In genomic region chr14:32086226-32086625, GRCm38 (mm10) we compare ENCODE assay signal across 8 mouse cellular contexts. TPM values are rescaled to one million over a fixed set of nuclear protein-coding genes. Genes with fewer than 3 reads are reported as not detected.
DNase-seq lines count a peak whose midpoint lies in the region; ATAC-seq lines count a peak whose summit lies in the region.

No protein-coding gene starts in this region.

- WGBS in heart, embryonic 10.5 days = 18% methylated on average over 8 of the region's 8 CpGs
- WGBS in embryonic facial prominence, embryonic 13.5 days = 29% methylated on average over 8 of the region's 8 CpGs
- WGBS in limb, embryonic 10.5 days = 36% methylated on average over 8 of the region's 8 CpGs

- no peak for ATAC-seq in embryonic facial prominence, embryonic 13.5 days (ENCODE audit: insufficient number of reproducible peaks, insufficient read depth, low FRiP score, low TSS enrichment, low read depth)

- H3K27ac ChIP-seq in heart, embryonic 10.5 days = peak overlapping the region; percentile 93
- H3K27ac ChIP-seq in embryonic facial prominence, embryonic 13.5 days = peak overlapping the region; percentile 86
- peak overlapping the region; percentile 85 for H3K27ac ChIP-seq in limb, embryonic 10.5 days

- peak overlapping the region; percentile 71 for H3K4me3 ChIP-seq in heart, embryonic 10.5 days
- H3K4me3 ChIP-seq in embryonic facial prominence, embryonic 13.5 days = peak overlapping the region; percentile 68
- H3K4me3 ChIP-seq in limb, embryonic 10.5 days = peak overlapping the region; percentile 63

- H3K4me1 ChIP-seq in heart, embryonic 10.5 days = peaks cover 12% of the 10 kb centered on the region; the same call in 1 of the 2 replicates
- H3K4me1 ChIP-seq in embryonic facial prominence, embryonic 13.5 days = peaks cover 23% of the 10 kb centered on the region
- H3K4me1 ChIP-seq in limb, embryonic 10.5 days = peaks cover 36% of the 10 kb centered on the region

- no peaks in the 10 kb centered on the region for H3K27me3 ChIP-seq in heart, embryonic 10.5 days (ENCODE audit: insufficient read depth, poor library complexity, severe bottlenecking)
- H3K27me3 ChIP-seq in embryonic facial prominence, embryonic 13.5 days = no peaks in the 10 kb centered on the region
- no peaks in the 10 kb centered on the region for H3K27me3 ChIP-seq in limb, embryonic 10.5 days (ENCODE audit: low read depth, poor library complexity, severe bottlenecking)

- peak overlapping the region; percentile 72 for H3K4me2 ChIP-seq in embryonic facial prominence, embryonic 13.5 days

- DNase-seq in heart, embryonic 10.5 days (ENCODE audit: low spot score) = no peak
- DNase-seq in heart, postnatal 4 days = no peak
- DNase-seq in CD4-positive helper T cell, adult 2 months (ENCODE audit: low read depth, low spot score) = peak; percentile 24
- no peak for DNase-seq in limb, embryonic 10.5 days (ENCODE audit: low spot score)
- DNase-seq in skeletal muscle tissue, adult 2 months (ENCODE audit: low read depth, low spot score) = peak; percentile 25
- no peak for DNase-seq in gastrocnemius, postnatal 10 days
- no peak for DNase-seq in urinary bladder, adult 2 months (ENCODE audit: low spot score)

- peak overlapping the region; percentile 79 for H3K9ac ChIP-seq in embryonic facial prominence, embryonic 13.5 days

- H3K9me3 ChIP-seq in heart, embryonic 10.5 days = no peaks in the 10 kb centered on the region
- H3K9me3 ChIP-seq in embryonic facial prominence, embryonic 13.5 days = no peaks in the 10 kb centered on the region
- no peaks in the 10 kb centered on the region for H3K9me3 ChIP-seq in limb, embryonic 10.5 days (replicated peaks)

- H3K36me3 ChIP-seq in heart, embryonic 10.5 days = peaks cover 25% of the 10 kb centered on the region
- peaks cover 18% of the 10 kb centered on the region for H3K36me3 ChIP-seq in embryonic facial prominence, embryonic 13.5 days
- H3K36me3 ChIP-seq in limb, embryonic 10.5 days = peaks cover 23% of the 10 kb centered on the region

RNA-seq across cellular contexts. Expression of gene Dph3, which starts 0.7 kb away (rescaled TPM):
- 90.6 and 102 TPM in 2 replicates for polyA plus RNA-seq in heart, embryonic 10.5 days (2016; fragmentation: Nextera tagmentation; extraction: Ambion mirVana)
- 10 to 100 TPM; 81.4 to 84.0 TPM for total RNA-seq in heart, postnatal 4 days (2021)
- 77.9 and 80.1 TPM in 2 replicates for polyA plus RNA-seq in embryonic facial prominence, embryonic 13.5 days (2015; fragmentation: Nextera tagmentation; extraction: Ambion mirVana)
- 81.4 and 103 TPM in 2 replicates for polyA plus RNA-seq in limb, embryonic 10.5 days (2016; fragmentation: Nextera tagmentation; extraction: Ambion mirVana)
- total RNA-seq in gastrocnemius, postnatal 10 days (2021) = 10 to 100 TPM; 68.3 to 74.9 TPM
- polyA plus RNA-seq in urinary bladder, adult 2 months (2012; rRNA removed) = 35.7 and 48.1 TPM in 2 replicates

RNA-seq across cellular contexts. Expression of gene Oxnad1, which starts 1.1 kb away (rescaled TPM):
- polyA plus RNA-seq in heart, embryonic 10.5 days (2016; fragmentation: Nextera tagmentation; extraction: Ambion mirVana) = 26.5 and 36.6 TPM in 2 replicates
- 10 to 100 TPM; 39.7 to 44.3 TPM for total RNA-seq in heart, postnatal 4 days (2021)
- polyA plus RNA-seq in embryonic facial prominence, embryonic 13.5 days (2015; fragmentation: Nextera tagmentation; extraction: Ambion mirVana) = 20.4 and 23.0 TPM in 2 replicates
- 14.2 and 17.4 TPM in 2 replicates for polyA plus RNA-seq in limb, embryonic 10.5 days (2016; fragmentation: Nextera tagmentation; extraction: Ambion mirVana)
- total RNA-seq in gastrocnemius, postnatal 10 days (2021) = 10 to 100 TPM; 18.7 to 19.9 TPM
- polyA plus RNA-seq in urinary bladder, adult 2 months (2012; rRNA removed) = 19.9 and 21.9 TPM in 2 replicates

RNA-seq across cellular contexts. Expression of gene Msmb, which starts 55.6 kb away (rescaled TPM):
- polyA plus RNA-seq in heart, embryonic 10.5 days (2016; fragmentation: Nextera tagmentation; extraction: Ambion mirVana) = not detected in 2 replicates
- not detected for total RNA-seq in heart, postnatal 4 days (2021)
- not detected in 2 replicates for polyA plus RNA-seq in embryonic facial prominence, embryonic 13.5 days (2015; fragmentation: Nextera tagmentation; extraction: Ambion mirVana)
- not detected in 2 replicates for polyA plus RNA-seq in limb, embryonic 10.5 days (2016; fragmentation: Nextera tagmentation; extraction: Ambion mirVana)
- not detected for total RNA-seq in gastrocnemius, postnatal 10 days (2021)
- polyA plus RNA-seq in urinary bladder, adult 2 months (2012; rRNA removed) = not detected in 2 replicates

RNA-seq across cellular contexts. Expression of gene Galnt15, which starts 57.4 kb away (rescaled TPM):
- polyA plus RNA-seq in heart, embryonic 10.5 days (2016; fragmentation: Nextera tagmentation; extraction: Ambion mirVana) = 0.18 and 0.38 TPM in 2 replicates
- 1 to 10 TPM; 3.0 TPM for total RNA-seq in heart, postnatal 4 days (2021)
- 0.13 and 0.25 TPM in 2 replicates for polyA plus RNA-seq in embryonic facial prominence, embryonic 13.5 days (2015; fragmentation: Nextera tagmentation; extraction: Ambion mirVana)
- 0.03 and 0.04 TPM in 2 replicates for polyA plus RNA-seq in limb, embryonic 10.5 days (2016; fragmentation: Nextera tagmentation; extraction: Ambion mirVana)
- total RNA-seq in gastrocnemius, postnatal 10 days (2021) = 10 to 100 TPM; 22.2 to 23.2 TPM
- polyA plus RNA-seq in urinary bladder, adult 2 months (2012; rRNA removed) = 14.0 and 20.8 TPM in 2 replicates

Comparison
In these comparisons a context has a peak if more than half of its experiments do, and no peak if none do; other contexts are left out.
1. DNase-seq: peak in CD4-positive helper T cell, adult 2 months (single experiment) and skeletal muscle tissue, adult 2 months (single experiment); none in heart, embryonic 10.5 days (single experiment), heart, postnatal 4 days (single experiment), limb, embryonic 10.5 days (single experiment), gastrocnemius, postnatal 10 days (single experiment) and urinary bladder, adult 2 months (single experiment).
2. Peak in every context shown above with its lines, with median percentiles within 50 percentile points of each other: H3K27ac ChIP-seq and H3K4me3 ChIP-seq.